Mouse (Mus musculus): ENCODE measurements at regions not wholly inside any gene's neighbourhood (a gene's known extent, or its start where the extent isn't known, plus 50 kb on each side); places are given as distances from the start of the nearest gene placed in this dataset.

GRCm38 (mm10) chr13:6165916-6166315, 304.6 kb downstream of the Klf6 start:
- TF ChIP-seq CTCF (IDR thresholded peaks at IDR 0.05; ENCODE audit: insufficient read depth, low read depth, low read length) (no peak), POLR2A (IDR thresholded peaks at IDR 0.05; ENCODE audit: insufficient read depth, low read depth, low read length) (no peak)
